Mouse (Mus musculus) stomach, embryonic 15.5 days (tissue): ENCODE results near the gene Olfr619. TPM values are rescaled to one million over a fixed set of nuclear protein-coding genes. Genes with fewer than 3 reads are reported as not detected.

Experiments
- ATAC-seq: fragments of 200-750 bp; cut with Nextera tagmentation; 2 replicates; pipeline ENCODE4 v1.8.0; 2017; ENCODE audit warnings: low read depth, moderate number of reproducible peaks, moderate TSS enrichment; ENCODE audit not compliant: insufficient read depth, low FRiP score
- H3K27ac ChIP-seq: fragments of 300-500 bp; sonication (generic); 2 replicates; pipeline ENCODE4 v1.5.1; 2015; ENCODE audit warnings: mild to moderate bottlenecking, inconsistent platforms
- H3K27me3 ChIP-seq: fragments of 300-500 bp; sonication (generic); replicated peaks from 2 replicates; pipeline ENCODE4 v1.6.1; 2015; ENCODE audit warnings: inconsistent platforms
- H3K36me3 ChIP-seq: fragments of 300-500 bp; sonication (generic); 2 replicates; pipeline ENCODE4 v1.6.1; 2015; ENCODE audit warnings: inconsistent platforms
- H3K4me1 ChIP-seq: fragments of 300-500 bp; sonication (generic); 2 replicates; pipeline ENCODE4 v1.6.1; 2015; ENCODE audit warnings: inconsistent platforms
- H3K4me2 ChIP-seq: fragments of 300-500 bp; sonication (generic); 2 replicates; pipeline ENCODE4 v1.6.1; 2015; ENCODE audit warnings: mild to moderate bottlenecking, inconsistent platforms
- H3K4me3 ChIP-seq: fragments of 300-500 bp; sonication (generic); replicated peaks from 2 replicates; pipeline ENCODE4 v1.5.1; 2015; ENCODE audit warnings: inconsistent platforms
- H3K9ac ChIP-seq: fragments of 300-500 bp; sonication (generic); 2 replicates; pipeline ENCODE4 v1.6.1; 2015; ENCODE audit warnings: inconsistent platforms
- H3K9me3 ChIP-seq: fragments of 300-500 bp; sonication (generic); 2 replicates; pipeline ENCODE4 v1.6.1; 2016; ENCODE audit warnings: inconsistent platforms
- WGBS: fragments of 180-500 bp; shearing (Covaris S2); methylation state at CpG from one replicate; pipeline ENCODE4 v1.1.7; 2015; 5-methylcytosine and 5-hydroxymethylcytosine counted together
- microRNA-seq: library from miRNA; unstranded; fragments of <30 nt; microRNA quantifications from one replicate; pipeline ENCODE4, GENCODE M21; 2016
- polyA plus RNA-seq: library from polyadenylated mRNA; unstranded; fragments of >200 nt; fragmentation: Nextera tagmentation; extraction: Ambion mirVana; gene quantifications from 2 replicates; pipeline ENCODE4 v1.2.1, GENCODE M21; 2015

The Olfr619 gene
- polyA plus RNA-seq = not detected in 2 replicates

- no peak within 1 kb of the TSS for H3K9ac ChIP-seq
- H3K36me3 ChIP-seq = no peaks in the 10 kb centered on the region
- no peak within 1 kb of the TSS for H3K4me3 ChIP-seq
- no peaks in the 10 kb centered on the region for H3K27me3 ChIP-seq
- no peaks in the 10 kb centered on the region for H3K4me1 ChIP-seq
- H3K27ac ChIP-seq = no peak within 1 kb of the TSS
- no peak for ATAC-seq
- H3K4me2 ChIP-seq = no peak within 1 kb of the TSS
- no peaks in the 10 kb centered on the region for H3K9me3 ChIP-seq
These were observed at the start of gene Olfr619 for GRCm38 (mm10) chr7:103600275-103600674. TSS of gene Olfr619 (plus strand) at chr7:103600575.

GRCm38 (mm10) chr7:103555779-103556178 lies 44.6 kb upstream of the Olfr619 start, which contains the start of gene Olfr615:
TSS of gene Olfr615 (plus strand) at chr7:103556079.
- Histone ChIP-seq H3K27me3 (no peaks in the 10 kb centered on the region), H3K4me1 (no peaks in the 10 kb centered on the region), H3K9me3 (no peaks in the 10 kb centered on the region), H3K4me2 (no peak within 1 kb of the TSS), H3K4me3 (no peak within 1 kb of the TSS), H3K27ac (no peak within 1 kb of the TSS), H3K9ac (no peak within 1 kb of the TSS), H3K36me3 (no peaks in the 10 kb centered on the region)
- ATAC-seq = no peak
- WGBS = 77% methylated on average over 2 of the region's 2 CpGs

- Histone ChIP-seq H3K27ac (no peak within 1 kb of the TSS), H3K9me3 (no peaks in the 10 kb centered on the region), H3K27me3 (no peaks in the 10 kb centered on the region), H3K9ac (no peak within 1 kb of the TSS), H3K4me3 (no peak within 1 kb of the TSS), H3K4me2 (no peak within 1 kb of the TSS), H3K4me1 (no peaks in the 10 kb centered on the region), H3K36me3 (no peaks in the 10 kb centered on the region)
- ATAC-seq = no peak
- WGBS = 87% methylated on average over 3 of the region's 3 CpGs
These were observed 31.3 kb upstream of the Olfr619 start, which contains the start of gene Olfr616 for GRCm38 (mm10) chr7:103569043-103569442. TSS of gene Olfr616 (minus strand) at chr7:103569143.

- H3K27ac ChIP-seq = no peak within 1 kb of the TSS
- ATAC-seq = no peak
- H3K36me3 ChIP-seq = no peaks in the 10 kb centered on the region
- no peak within 1 kb of the TSS for H3K9ac ChIP-seq
- H3K4me2 ChIP-seq = no peak within 1 kb of the TSS
- H3K27me3 ChIP-seq = no peaks in the 10 kb centered on the region
- no peaks in the 10 kb centered on the region for H3K4me1 ChIP-seq
- no peak within 1 kb of the TSS for H3K4me3 ChIP-seq
- H3K9me3 ChIP-seq = no peaks in the 10 kb centered on the region
- WGBS = 82% methylated on average over 1 of the region's 1 CpGs
These were observed 27.6 kb upstream of the Olfr619 start, which contains the start of gene Olfr617 for GRCm38 (mm10) chr7:103572761-103573160. TSS of gene Olfr617 (plus strand) at chr7:103573061.

- Histone ChIP-seq H3K9me3 (no peaks in the 10 kb centered on the region), H3K27me3 (no peaks in the 10 kb centered on the region), H3K4me1 (no peaks in the 10 kb centered on the region), H3K36me3 (no peaks in the 10 kb centered on the region), H3K27ac (no peak within 1 kb of the TSS), H3K9ac (no peak within 1 kb of the TSS), H3K4me2 (no peak within 1 kb of the TSS), H3K4me3 (no peak within 1 kb of the TSS)
- WGBS = 59% methylated on average over 2 of the region's 2 CpGs
- ATAC-seq = no peak
These were observed 10.6 kb upstream of the Olfr619 start, which contains the start of gene Olfr618 for GRCm38 (mm10) chr7:103589803-103590202. TSS of gene Olfr618 (plus strand) at chr7:103590103.

GRCm38 (mm10) chr7:103607425-103607824 lies 7.0 kb downstream of the Olfr619 start:
- no peaks in the 10 kb centered on the region for H3K36me3 ChIP-seq
- 74% methylated on average over 2 of the region's 2 CpGs for WGBS
- no peaks in the 10 kb centered on the region for H3K27me3 ChIP-seq
- no peak overlapping the region for H3K4me3 ChIP-seq
- H3K27ac ChIP-seq = no peak overlapping the region
- no peak overlapping the region for H3K9ac ChIP-seq
- no peak for ATAC-seq
- no peaks in the 10 kb centered on the region for H3K9me3 ChIP-seq
- H3K4me2 ChIP-seq = no peak overlapping the region
- H3K4me1 ChIP-seq = no peaks in the 10 kb centered on the region

- no peak for ATAC-seq
- no peaks in the 10 kb centered on the region for H3K9me3 ChIP-seq
- no peak within 1 kb of the TSS for H3K9ac ChIP-seq
- H3K4me3 ChIP-seq = no peak within 1 kb of the TSS
- H3K4me1 ChIP-seq = no peaks in the 10 kb centered on the region
- H3K36me3 ChIP-seq = no peaks in the 10 kb centered on the region
- WGBS = 67% methylated on average over 2 of the region's 2 CpGs
- H3K4me2 ChIP-seq = no peak within 1 kb of the TSS
- no peak within 1 kb of the TSS for H3K27ac ChIP-seq
- H3K27me3 ChIP-seq = no peaks in the 10 kb centered on the region
These were observed 12.1 kb downstream of the Olfr619 start, which contains the start of gene Olfr620 for GRCm38 (mm10) chr7:103612434-103612833. TSS of gene Olfr620 (minus strand) at chr7:103612534.

- Histone ChIP-seq H3K27me3 (no peaks in the 10 kb centered on the region), H3K36me3 (no peaks in the 10 kb centered on the region)
- ATAC-seq = no peak
These were observed 36.4 kb downstream of the Olfr619 start for GRCm38 (mm10) chr7:103636795-103637194.

GRCm38 (mm10) chr7:103642602-103643001 lies 42.2 kb downstream of the Olfr619 start, which contains the start of gene Olfr622:
TSS of gene Olfr622 (minus strand) at chr7:103642702.
- no peak within 1 kb of the TSS for H3K4me2 ChIP-seq
- no peak for ATAC-seq
- H3K4me3 ChIP-seq = no peak within 1 kb of the TSS
- H3K27me3 ChIP-seq = no peaks in the 10 kb centered on the region
- H3K9me3 ChIP-seq = no peaks in the 10 kb centered on the region
- no peak within 1 kb of the TSS for H3K27ac ChIP-seq
- no peaks in the 10 kb centered on the region for H3K36me3 ChIP-seq
- WGBS = 78% methylated on average over 1 of the region's 1 CpGs
- H3K9ac ChIP-seq = no peak within 1 kb of the TSS
- H3K4me1 ChIP-seq = no peaks in the 10 kb centered on the region

More at GRCm38 (mm10) chr7:103636795-103637194, 36.4 kb downstream of the Olfr619 start:
- H3K4me1 ChIP-seq = no peaks in the 10 kb centered on the region
- H3K27ac ChIP-seq = no peak overlapping the region
- H3K4me3 ChIP-seq = no peak overlapping the region
- H3K9ac ChIP-seq = no peak overlapping the region
- H3K9me3 ChIP-seq = no peaks in the 10 kb centered on the region
- H3K4me2 ChIP-seq = no peak overlapping the region

- H3K4me3 ChIP-seq = no peak overlapping the region
- H3K9ac ChIP-seq = no peak overlapping the region
- no peak overlapping the region for H3K27ac ChIP-seq
- 79% methylated on average over 4 of the region's 4 CpGs for WGBS
- ATAC-seq = no peak
- no peaks in the 10 kb centered on the region for H3K36me3 ChIP-seq
- no peak overlapping the region for H3K4me2 ChIP-seq
- no peaks in the 10 kb centered on the region for H3K9me3 ChIP-seq
- no peaks in the 10 kb centered on the region for H3K27me3 ChIP-seq
- H3K4me1 ChIP-seq = no peaks in the 10 kb centered on the region
These were observed 43.7 kb downstream of the Olfr619 start for GRCm38 (mm10) chr7:103644070-103644469.

Small RNA genes within 50 kb of the gene (microRNA-seq; reads per million reads assigned to microRNA genes)
- gene Gm26506 = not detected

Other genes starting within 250 kb of the Olfr619 start
- not detected in 2 replicates for gene Olfr601, start 237.9 kb upstream of the Olfr619 start, polyA plus RNA-seq
- gene Olfr603, start 214.4 kb upstream of the Olfr619 start, polyA plus RNA-seq = not detected in 2 replicates
- not detected in 2 replicates for gene Usp17lc, start 185.5 kb upstream of the Olfr619 start, polyA plus RNA-seq
- gene Olfr605, start 155.1 kb upstream of the Olfr619 start, polyA plus RNA-seq = not detected in 2 replicates
- not detected in 2 replicates for gene Olfr606, start 151.5 kb upstream of the Olfr619 start, polyA plus RNA-seq
- not detected in 2 replicates for gene Olfr607, start 136.4 kb upstream of the Olfr619 start, polyA plus RNA-seq
- gene Olfr608, start 130.7 kb upstream of the Olfr619 start, polyA plus RNA-seq = not detected in 2 replicates
- not detected in 2 replicates for gene Olfr609, start 102.5 kb upstream of the Olfr619 start, polyA plus RNA-seq
- not detected in 2 replicates for gene Olfr610, start 88.5 kb upstream of the Olfr619 start, polyA plus RNA-seq
- gene Olfr611, start 79.7 kb upstream of the Olfr619 start, polyA plus RNA-seq = not detected in 2 replicates
- not detected in 2 replicates for gene Olfr612, start 57.9 kb upstream of the Olfr619 start, polyA plus RNA-seq
- gene Olfr613, start 52.5 kb upstream of the Olfr619 start, polyA plus RNA-seq = not detected in 2 replicates
- not detected in 2 replicates for gene Olfr615, start 44.5 kb upstream of the Olfr619 start, polyA plus RNA-seq
- not detected in 2 replicates for gene Olfr616, start 31.4 kb upstream of the Olfr619 start, polyA plus RNA-seq
- not detected in 2 replicates for gene Olfr617, start 27.5 kb upstream of the Olfr619 start, polyA plus RNA-seq
- not detected in 2 replicates for gene Olfr618, start 10.5 kb upstream of the Olfr619 start, polyA plus RNA-seq
- gene Olfr620, start 12.0 kb downstream of the Olfr619 start, polyA plus RNA-seq = not detected in 2 replicates
- not detected in 2 replicates for gene Olfr622, start 42.1 kb downstream of the Olfr619 start, polyA plus RNA-seq
- not detected in 2 replicates for gene Olfr623, start 63.1 kb downstream of the Olfr619 start, polyA plus RNA-seq
- gene Olfr624, start 70.6 kb downstream of the Olfr619 start, polyA plus RNA-seq = 0.03 and 0.04 TPM in 2 replicates
- gene Olfr625-ps1, start 82.1 kb downstream of the Olfr619 start, polyA plus RNA-seq = not detected in 2 replicates
- gene Olfr243, start 114.1 kb downstream of the Olfr619 start, polyA plus RNA-seq = not detected in 2 replicates
- gene Olfr628, start 129.8 kb downstream of the Olfr619 start, polyA plus RNA-seq = not detected in 2 replicates
- not detected in 2 replicates for gene Olfr629, start 144.4 kb downstream of the Olfr619 start, polyA plus RNA-seq
- gene Olfr630, start 156.8 kb downstream of the Olfr619 start, polyA plus RNA-seq = not detected in 2 replicates
- gene Olfr69, start 171.0 kb downstream of the Olfr619 start, polyA plus RNA-seq = not detected in 2 replicates
- gene Olfr68, start 179.1 kb downstream of the Olfr619 start, polyA plus RNA-seq = not detected in 2 replicates
- gene Olfr67, start 191.2 kb downstream of the Olfr619 start, polyA plus RNA-seq = not detected in 2 replicates
- gene Hbb-bt, start 213.4 kb downstream of the Olfr619 start, polyA plus RNA-seq = 3,099 and 5,430 TPM in 2 replicates
- 8,336 and 14,080 TPM in 2 replicates for gene Hbb-bs, start 227.5 kb downstream of the Olfr619 start, polyA plus RNA-seq
- not detected in 2 replicates for gene Hbb-bh2, start 239.9 kb downstream of the Olfr619 start, polyA plus RNA-seq
- gene Hbb-bh1, start 242.6 kb downstream of the Olfr619 start, polyA plus RNA-seq = 4.5 and 5.1 TPM in 2 replicates